Mouse (Mus musculus) ES-E14 (cell line): ENCODE measurements around the gene Nedd1. TPM values are rescaled to one million over a fixed set of nuclear protein-coding genes. Genes with fewer than 3 reads are reported as not detected.

ENCODE experiments used
- DNase-seq: peaks from one replicate; pipeline ENCODE4 v3.0.0-alpha.2; 2013; ENCODE audit warnings: low read depth, low spot score
- H3K27ac ChIP-seq: 2 replicates; pipeline ENCODE4 v1.5.1; 2012; ENCODE audit warnings: low read depth, mild to moderate bottlenecking, low read length, moderate library complexity, mixed read lengths; ENCODE audit not compliant: poor library complexity, insufficient read depth, severe bottlenecking
- H3K36me3 ChIP-seq: 2 replicates; pipeline ENCODE4 v1.6.1; 2012; ENCODE audit warnings: mild to moderate bottlenecking, low read length, moderate library complexity, mixed read lengths; ENCODE audit not compliant: control insufficient read depth, poor library complexity, insufficient read depth, severe bottlenecking
- H3K4me1 ChIP-seq, 2 experiments: fragments of 150-350 bp in 1 of 2; sonication (generic) in 1 of 2; 2 replicates each; pipeline ENCODE4 v1.6.1; 2012; ENCODE audit warnings: low read length in 2 of 2, mild to moderate bottlenecking in 1 of 2, mixed read lengths in 1 of 2; ENCODE audit not compliant: control insufficient read depth in 2 of 2, insufficient read depth in 2 of 2, poor library complexity in 1 of 2
- H3K4me3 ChIP-seq, 2 experiments: fragments of 150-350 bp in 1 of 2; sonication (generic) in 1 of 2; 2 replicates each; pipeline ENCODE4 v1.5.1; 2012; ENCODE audit warnings: low read length in 2 of 2, low read depth in 1 of 2, mild to moderate bottlenecking in 1 of 2, mixed read lengths in 1 of 2; ENCODE audit not compliant: insufficient read depth in 1 of 2, poor library complexity in 1 of 2, severe bottlenecking in 1 of 2
- H3K9ac ChIP-seq: 2 replicates; pipeline ENCODE4 v1.6.1; 2012; ENCODE audit warnings: low read depth, mild to moderate bottlenecking, low read length, mixed read lengths; ENCODE audit not compliant: poor library complexity, insufficient read depth, severe bottlenecking
- H3K9me3 ChIP-seq: fragments of 150-350 bp; sonication (generic); 2 replicates; pipeline ENCODE4 v1.6.1; 2012; ENCODE audit warnings: low read depth, mild to moderate bottlenecking, low read length; ENCODE audit not compliant: control insufficient read depth, insufficient read depth
- CHD2 ChIP-seq: IDR thresholded peaks from 2 replicates; pipeline ENCODE4 v1.6.1; 2014; ENCODE audit warnings: mild to moderate bottlenecking, low read depth, low read length, inconsistent platforms
- HCFC1 ChIP-seq: IDR thresholded peaks from 2 replicates; pipeline ENCODE4 v1.6.1; 2012; ENCODE audit warnings: low read length, inconsistent platforms, borderline replicate concordance; ENCODE audit not compliant: insufficient read depth
- MAFK ChIP-seq: IDR thresholded peaks from 2 replicates; pipeline ENCODE4 v1.6.1; 2014; ENCODE audit warnings: mild to moderate bottlenecking, low read depth, low read length, inconsistent platforms; ENCODE audit not compliant: insufficient read depth
- ZC3H11A ChIP-seq: IDR thresholded peaks from 2 replicates; pipeline ENCODE4 v1.6.1; 2012; ENCODE audit warnings: low read depth, mild to moderate bottlenecking, inconsistent platforms, low read length, borderline replicate concordance
- ZNF384 ChIP-seq: IDR thresholded peaks from 2 replicates; pipeline ENCODE4 v1.6.1; 2012; ENCODE audit warnings: low read depth, low read length, inconsistent platforms
- in situ Hi-C, 2 experiments: fragments of 600-800 bp; cut with MboI; formaldehyde crosslinking; loops; one replicate each; pipeline ENCODE4 v1.15.1; 2025; ENCODE audit warnings: low sequenced_read_pairs in 2 of 2, inconsistent platforms in 1 of 2; ENCODE audit not compliant: unreplicated experiment in 2 of 2
- total RNA-seq: library from RNA; depleted of rRNA; stranded (reverse); fragments of 300-350 nt; gene quantifications from 2 replicates; pipeline ENCODE4 v1.2.3, GENCODE M21; 2012

Nedd1 gene
- total RNA-seq, 1 experiment = 13.6 TPM

GRCm38 (mm10) chr10:92641032-92641431, 81.2 kb downstream of the Nedd1 start:
- H3K9ac ChIP-seq = no peak overlapping the region
- H3K4me1 ChIP-seq = no peaks in the 10 kb centered on the region
- H3K4me3 ChIP-seq = no peak overlapping the region
- peak; percentile 47; the same call in 1 of the 2 replicates for TF ChIP-seq HCFC1
- TF ChIP-seq ZNF384 = no peak
- TF ChIP-seq MAFK = no peak
- no peak for TF ChIP-seq CHD2
- TF ChIP-seq ZC3H11A = no peak
- no peak overlapping the region for H3K27ac ChIP-seq
- no peaks in the 10 kb centered on the region for H3K9me3 ChIP-seq
- in situ Hi-C loops = no loop called here
- no peaks in the 10 kb centered on the region for H3K36me3 ChIP-seq
- no peak for DNase-seq
